Mouse (Mus musculus): ENCODE results near the gene Muc1. TPM values are rescaled to one million over a fixed set of nuclear protein-coding genes. Genes with fewer than 3 reads are reported as not detected.
A peak's percentile ranks its signal among the peaks of the same experiment; 100 is the strongest.

Gene Muc1
- total and polyA plus RNA-seq, 3 experiments, result 0.09 to 0.60 (median 0.38) TPM

DNA sequence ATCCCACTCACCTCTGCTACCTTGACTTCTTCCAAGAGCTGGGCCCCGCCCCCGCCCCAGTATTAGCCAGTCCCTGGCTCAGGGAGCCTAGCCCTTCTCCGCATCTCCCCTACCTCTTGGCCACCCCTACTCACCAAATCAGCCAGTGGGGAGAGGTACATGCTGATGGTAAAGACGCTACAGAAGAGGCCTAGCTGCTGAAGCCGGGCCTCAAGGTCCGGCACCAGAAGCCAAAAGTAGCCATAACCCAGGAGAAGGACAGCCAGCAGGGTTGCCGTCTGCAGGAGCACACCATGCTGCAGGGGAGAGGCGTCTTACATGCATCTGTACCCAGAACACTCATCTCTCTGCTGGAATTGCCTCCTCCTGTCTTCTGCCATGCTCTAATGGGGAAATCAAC is 40.1 kb downstream of the Muc1 start:
- H3K9ac ChIP-seq (ENCODE audit: insufficient read depth, low read depth), result no peak overlapping the region
- H3K4me3 ChIP-seq (replicated peaks in 1 of 3; ENCODE audit: low read depth in 2 of 3, low read length in 2 of 3, poor library complexity in 1 of 3), result no peak overlapping the region
- H3K27me3 ChIP-seq (replicated peaks), result peaks cover 3% of the 10 kb centered on the region
- H3K9me3 ChIP-seq (replicated peaks; ENCODE audit: low read length), result no peaks in the 10 kb centered on the region
- peaks cover 0 to 13% of the 10 kb centered on the region in 2 experiments for H3K36me3 ChIP-seq (replicated peaks in 1 of 2; ENCODE audit: control insufficient read depth in 1 of 2, insufficient read depth in 1 of 2, low read length in 1 of 2)
- in situ Hi-C loops (cut with MboI; ENCODE audit: low pct_ligation_motif_present, low pct_unique_long_range_greater_than_20kb, low sequenced_read_pairs) (no loop called here), dilution Hi-C loops (cut with MboI; ENCODE audit: extremely low pct_ligation_motif_present, extremely low pct_unique_long_range_greater_than_20kb, low sequenced_read_pairs) (no loop called here)
- H3K27ac ChIP-seq (ENCODE audit: insufficient read depth, low read depth), result no peak overlapping the region
- TF ChIP-seq POLR2A (IDR thresholded peaks at IDR 0.05; ENCODE audit: low read depth, low read length) (0 out of 2 replicates have a peak, but pooled peaks have one; percentile 8), SIN3A (IDR thresholded peaks at IDR 0.05; ENCODE audit: low read length) (no peak), MXI1 (IDR thresholded peaks at IDR 0.05; ENCODE audit: low read depth, low read length) (no peak), MAFK (IDR thresholded peaks at IDR 0.05; ENCODE audit: insufficient replicate concordance, low read length) (no peak), KAT2A (IDR thresholded peaks at IDR 0.05; ENCODE audit: insufficient replicate concordance, low read length) (no peak), RCOR1 (conservative IDR thresholded peaks at IDR 0.05; ENCODE audit: low read depth, low read length) (no peak), MAX (IDR thresholded peaks at IDR 0.05; ENCODE audit: low read length) (no peak)
- peaks cover 12% of the 10 kb centered on the region; the same call in 1 of the 2 replicates for H3K79me2 ChIP-seq (replicated peaks; ENCODE audit: control insufficient read depth, extremely low read depth, insufficient read depth, poor library complexity, severe bottlenecking)
- no peak for DNase-seq (ENCODE audit: extremely low read depth)
- peak overlapping the region; percentile 67 for H3K4me2 ChIP-seq (ENCODE audit: insufficient read depth, low read depth, poor library complexity, severe bottlenecking)
- H3K4me1 ChIP-seq (ENCODE audit: control insufficient read depth in 1 of 2, insufficient read depth in 2 of 2), result peaks cover 12 to 36% of the 10 kb centered on the region in 2 experiments

DNA sequence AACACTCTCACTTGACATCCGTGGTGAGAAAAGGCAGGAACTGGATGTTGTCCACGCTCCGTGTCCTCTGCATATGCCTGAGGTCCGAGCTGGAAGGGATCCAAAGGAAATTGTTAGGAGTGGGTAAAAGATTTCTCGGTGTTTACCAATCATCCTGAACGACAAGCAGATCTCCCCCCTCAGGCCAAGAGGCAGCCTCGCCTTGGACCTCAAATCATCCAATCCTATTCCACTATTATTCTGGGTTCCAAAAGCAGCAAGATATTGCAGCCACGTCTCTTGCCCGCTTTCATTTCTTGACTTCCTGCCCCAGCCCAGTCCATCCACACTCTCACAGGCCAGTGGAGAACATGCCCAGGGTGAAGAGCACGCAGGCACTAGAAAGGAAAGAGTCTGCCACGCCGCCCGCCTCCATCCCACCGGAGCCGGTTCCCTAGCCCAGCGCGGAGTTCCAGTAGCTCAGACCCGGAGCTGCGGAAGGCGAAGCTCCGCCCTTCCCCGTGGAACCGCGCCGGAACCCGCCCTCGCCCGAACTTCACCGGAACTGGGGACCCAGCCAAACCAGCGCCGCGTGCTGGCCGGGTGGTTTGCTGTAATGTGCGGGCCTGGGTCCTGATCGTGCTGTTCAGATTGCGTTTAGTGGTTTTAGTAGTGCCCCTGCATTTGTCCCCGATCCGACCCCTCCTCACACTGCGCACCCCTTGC is 41.3 kb downstream of the Muc1 start, which contains the start of gene Slc50a1:
Gene Slc50a1, minus strand, starts transcription at position 520 of the 705 bp plus-strand sequence.
- Histone ChIP-seq H3K9me3 (replicated peaks; ENCODE audit: low read length) (no peaks in the 10 kb centered on the region), H3K9ac (ENCODE audit: insufficient read depth, low read depth) (peak within 1 kb of the TSS; percentile 84), H3K27me3 (replicated peaks) (peaks cover 2% of the 10 kb centered on the region), H3K4me1 (ENCODE audit: control insufficient read depth in 1 of 2, insufficient read depth in 2 of 2) (peaks cover 12 to 36% of the 10 kb centered on the region in 2 experiments), H3K4me2 (ENCODE audit: insufficient read depth, low read depth, poor library complexity, severe bottlenecking) (peak within 1 kb of the TSS; percentile 67), H3K36me3 (replicated peaks in 1 of 2; ENCODE audit: control insufficient read depth in 1 of 2, insufficient read depth in 1 of 2, low read length in 1 of 2) (peaks cover 0 to 13% of the 10 kb centered on the region in 2 experiments), H3K27ac (ENCODE audit: insufficient read depth, low read depth) (no peak within 1 kb of the TSS), H3K4me3 (replicated peaks in 1 of 3; ENCODE audit: low read depth in 2 of 3, low read length in 2 of 3, poor library complexity in 1 of 3) (peak within 1 kb of the TSS; percentile 70 to 92 (median 73)), H3K79me2 (replicated peaks; ENCODE audit: control insufficient read depth, extremely low read depth, insufficient read depth, poor library complexity, severe bottlenecking) (peaks cover 12% of the 10 kb centered on the region; the same call in 1 of the 2 replicates)
- peak; percentile 54 for DNase-seq (ENCODE audit: extremely low read depth)
- dilution Hi-C loops (cut with MboI; ENCODE audit: extremely low pct_ligation_motif_present, extremely low pct_unique_long_range_greater_than_20kb, low sequenced_read_pairs) (no loop called here), in situ Hi-C loops (cut with MboI; ENCODE audit: low pct_ligation_motif_present, low pct_unique_long_range_greater_than_20kb, low sequenced_read_pairs) (no loop called here)
- TF ChIP-seq ZKSCAN1 (IDR thresholded peaks at IDR 0.05; ENCODE audit: borderline replicate concordance, low read depth, low read length) (no peak), ETS1 (conservative IDR thresholded peaks at IDR 0.05; ENCODE audit: low read depth, low read length) (0 out of 2 replicates have a peak, but pooled peaks have one; percentile 21), UBTF (IDR thresholded peaks at IDR 0.05; ENCODE audit: low read depth, low read length) (peak; percentile 74; the same call in 1 of the 2 replicates), MAFK (IDR thresholded peaks at IDR 0.05; ENCODE audit: insufficient replicate concordance, low read length) (no peak), IRF4 (IDR thresholded peaks at IDR 0.05; ENCODE audit: low read depth, low read length) (peak; percentile 61), NELFE (IDR thresholded peaks at IDR 0.05; ENCODE audit: low read depth, low read length) (peak; percentile 81), USF1 (IDR thresholded peaks at IDR 0.05; ENCODE audit: low read depth, low read length) (no peak), RAD21 (IDR thresholded peaks at IDR 0.05; ENCODE audit: low read depth, low read length) (no peak), NRF1 (IDR thresholded peaks at IDR 0.05; ENCODE audit: low read depth, low read length) (0 out of 2 replicates have a peak, but pooled peaks have one; percentile 12), CTCF (conservative IDR thresholded peaks at IDR 0.05 in 1 of 2, IDR thresholded peaks at IDR 0.05 in 1 of 2; ENCODE audit: low read depth in 2 of 2, low read length in 2 of 2) (peak in 1 of 2 experiments; percentile 63; a peak in 2 of 4 replicates), POLR2AphosphoS2 (IDR thresholded peaks at IDR 0.05; ENCODE audit: low read depth, low read length) (no peak; the same call in 1 of the 2 replicates), CHD2 (IDR thresholded peaks at IDR 0.05; ENCODE audit: low read length) (no peak), TCF12 (IDR thresholded peaks at IDR 0.05; ENCODE audit: low read depth, low read length) (peak; percentile 79), BHLHE40 (IDR thresholded peaks at IDR 0.05; ENCODE audit: low read depth, low read length) (peak; percentile 56; the same call in 1 of the 2 replicates), JUN (IDR thresholded peaks at IDR 0.05; ENCODE audit: insufficient read depth, low read depth, low read length) (no peak), USF2 (conservative IDR thresholded peaks at IDR 0.05; ENCODE audit: low read depth, low read length) (no peak), JUND (conservative IDR thresholded peaks at IDR 0.05; ENCODE audit: low read depth, low read length) (no peak), ZMIZ1 (IDR thresholded peaks at IDR 0.05; ENCODE audit: low read depth, low read length) (peak; percentile 85), SMC3 (IDR thresholded peaks at IDR 0.05; ENCODE audit: low read depth, low read length) (peak; percentile 24; the same call in 1 of the 2 replicates), CHD1 (IDR thresholded peaks at IDR 0.05; ENCODE audit: low read depth, low read length) (no peak), MXI1 (IDR thresholded peaks at IDR 0.05; ENCODE audit: low read depth, low read length) (peak; percentile 76), HCFC1 (IDR thresholded peaks at IDR 0.05; ENCODE audit: low read depth, low read length) (peak; percentile 64), POLR2A (IDR thresholded peaks at IDR 0.05; ENCODE audit: low read depth, low read length) (peak; percentile 92), PAX5 (IDR thresholded peaks at IDR 0.05; ENCODE audit: low read length) (no peak), MAZ (IDR thresholded peaks at IDR 0.05; ENCODE audit: low read depth, low read length) (0 out of 2 replicates have a peak, but pooled peaks have one; percentile 56), MYC (IDR thresholded peaks at IDR 0.05; ENCODE audit: low read depth, low read length) (peak; percentile 83), SIN3A (IDR thresholded peaks at IDR 0.05; ENCODE audit: low read length) (peak; percentile 74), ELF1 (IDR thresholded peaks at IDR 0.05; ENCODE audit: low read depth, low read length) (peak; percentile 85)
